Mouse (Mus musculus): Measurements from ENCODE around the gene Galr2.

Gene Galr2

GRCm38 (mm10) chr11:116280751-116281663 lies at the start of gene Galr2:
Galr2 (plus strand) TSS chr11:116280939.
- no peak for DNase-seq (ENCODE audit: low spot score in 2 of 2)

GRCm38 (mm10) chr11:116232427-116232826 lies 48.3 kb upstream of the Galr2 start:
- no peak for DNase-seq (ENCODE audit: low spot score in 2 of 2)

- no peak for DNase-seq (ENCODE audit: low spot score in 2 of 2)
Observed at GRCm38 (mm10) chr11:116234901-116235300, 45.8 kb upstream of the Galr2 start.

- no peak for DNase-seq (ENCODE audit: low spot score in 2 of 2)
Observed at GRCm38 (mm10) chr11:116237742-116238395, 42.9 kb upstream of the Galr2 start, which contains the start of gene Evpl. Evpl (minus strand) TSS chr11:116238077.

- DNase-seq (ENCODE audit: low spot score in 2 of 2): no peak
Observed at GRCm38 (mm10) chr11:116239797-116240196, 40.9 kb upstream of the Galr2 start.

GRCm38 (mm10) chr11:116241744-116242235 lies 38.9 kb upstream of the Galr2 start:
- no peak for DNase-seq (ENCODE audit: low spot score in 2 of 2)

- DNase-seq (ENCODE audit: low spot score in 2 of 2): no peak
Observed at GRCm38 (mm10) chr11:116244580-116244979, 36.2 kb upstream of the Galr2 start.

- DNase-seq (ENCODE audit: low spot score in 2 of 2): no peak
Observed at GRCm38 (mm10) chr11:116245616-116246015, 35.1 kb upstream of the Galr2 start.

GRCm38 (mm10) chr11:116247502-116248222 lies 33.1 kb upstream of the Galr2 start:
- no peak for DNase-seq (ENCODE audit: low spot score in 2 of 2)

GRCm38 (mm10) chr11:116250898-116251297 lies 29.8 kb upstream of the Galr2 start:
- no peak for DNase-seq (ENCODE audit: low spot score in 2 of 2)

GRCm38 (mm10) chr11:116253076-116253600 lies 27.6 kb upstream of the Galr2 start:
- no peak for DNase-seq (ENCODE audit: low spot score in 2 of 2)

- DNase-seq (ENCODE audit: low spot score in 2 of 2): no peak
Observed at GRCm38 (mm10) chr11:116254627-116255026, 26.1 kb upstream of the Galr2 start.

GRCm38 (mm10) chr11:116255090-116255981 lies 25.4 kb upstream of the Galr2 start:
- no peak for DNase-seq (ENCODE audit: low spot score in 2 of 2)

- DNase-seq (ENCODE audit: low spot score in 2 of 2): no peak
Observed at GRCm38 (mm10) chr11:116255982-116256675, 24.6 kb upstream of the Galr2 start.

- DNase-seq (ENCODE audit: low spot score in 2 of 2): no peak
Observed at GRCm38 (mm10) chr11:116259461-116259860, 21.3 kb upstream of the Galr2 start.

GRCm38 (mm10) chr11:116260259-116260658 lies 20.5 kb upstream of the Galr2 start:
- DNase-seq (ENCODE audit: low spot score in 2 of 2): no peak

GRCm38 (mm10) chr11:116265352-116265751 lies 15.4 kb upstream of the Galr2 start:
- no peak for DNase-seq (ENCODE audit: low spot score in 2 of 2)

GRCm38 (mm10) chr11:116265850-116266249 lies 14.9 kb upstream of the Galr2 start:
- no peak for DNase-seq (ENCODE audit: low spot score in 2 of 2)

- DNase-seq (ENCODE audit: low spot score in 2 of 2): no peak
Observed at GRCm38 (mm10) chr11:116267637-116268036, 13.1 kb upstream of the Galr2 start.

GRCm38 (mm10) chr11:116268313-116268712 lies 12.4 kb upstream of the Galr2 start:
- no peak for DNase-seq (ENCODE audit: low spot score in 2 of 2)
